Mouse (Mus musculus): ENCODE data around the gene Med11.
"Not testable (repeated sequence)": the region's sequence is repeated elsewhere in the genome, so short reads cannot be mapped to it uniquely, and the experiment has no call there.

Gene Med11

GRCm38 (mm10) chr11:70451797-70452498, at the start of gene Med11:
Med11 (plus strand) TSS chr11:70451919.
- DNase-seq (ENCODE audit: low read depth, low spot score): peak; percentile 96

GRCm38 (mm10) chr11:70403598-70403997, 48.1 kb upstream of the Med11 start:
- DNase-seq (ENCODE audit: low read depth, low spot score): no peak

- DNase-seq (ENCODE audit: low read depth, low spot score): peak; percentile 98
These were observed 42.0 kb upstream of the Med11 start, which contains the start of gene Pelp1 for GRCm38 (mm10) chr11:70409594-70410296. Pelp1 (minus strand) TSS chr11:70410031.

GRCm38 (mm10) chr11:70410297-70410643, 41.4 kb upstream of the Med11 start:
- no peak for DNase-seq (ENCODE audit: low read depth, low spot score)

GRCm38 (mm10) chr11:70412591-70412990, 39.1 kb upstream of the Med11 start:
- DNase-seq (ENCODE audit: low read depth, low spot score): no peak

- DNase-seq (ENCODE audit: low read depth, low spot score): peak; percentile 85
These were observed 37.8 kb upstream of the Med11 start for GRCm38 (mm10) chr11:70413961-70414360.

GRCm38 (mm10) chr11:70418199-70418598, 33.5 kb upstream of the Med11 start:
- no peak for DNase-seq (ENCODE audit: low read depth, low spot score)

- DNase-seq (ENCODE audit: low read depth, low spot score): no peak
These were observed 32.2 kb upstream of the Med11 start for GRCm38 (mm10) chr11:70419486-70419885.

- not testable (repeated sequence) for DNase-seq (ENCODE audit: low read depth, low spot score)
These were observed 25.1 kb upstream of the Med11 start for GRCm38 (mm10) chr11:70426598-70426997.

GRCm38 (mm10) chr11:70431574-70431973, 20.1 kb upstream of the Med11 start:
- DNase-seq (ENCODE audit: low read depth, low spot score): no peak

- DNase-seq (ENCODE audit: low read depth, low spot score): peak; percentile 99
These were observed 19.4 kb upstream of the Med11 start, which contains the start of gene Arrb2 for GRCm38 (mm10) chr11:70432048-70432894. Arrb2 (plus strand) TSS chr11:70432635.

- peak; percentile 30 for DNase-seq (ENCODE audit: low read depth, low spot score)
These were observed 18.7 kb upstream of the Med11 start for GRCm38 (mm10) chr11:70432895-70433568.

- no peak for DNase-seq (ENCODE audit: low read depth, low spot score)
These were observed 18.2 kb upstream of the Med11 start for GRCm38 (mm10) chr11:70433569-70433943.

GRCm38 (mm10) chr11:70433951-70434350, 17.8 kb upstream of the Med11 start:
- no peak for DNase-seq (ENCODE audit: low read depth, low spot score)

- DNase-seq (ENCODE audit: low read depth, low spot score): no peak
These were observed 16.2 kb upstream of the Med11 start for GRCm38 (mm10) chr11:70435476-70435875.

GRCm38 (mm10) chr11:70437426-70437825, 14.3 kb upstream of the Med11 start:
- no peak for DNase-seq (ENCODE audit: low read depth, low spot score)

GRCm38 (mm10) chr11:70438728-70439374, 12.9 kb upstream of the Med11 start:
- DNase-seq (ENCODE audit: low read depth, low spot score): no peak

- DNase-seq (ENCODE audit: low read depth, low spot score): no peak
These were observed 11.1 kb upstream of the Med11 start for GRCm38 (mm10) chr11:70440637-70441036.

GRCm38 (mm10) chr11:70441882-70442281, 9.8 kb upstream of the Med11 start:
- DNase-seq (ENCODE audit: low read depth, low spot score): no peak

- no peak for DNase-seq (ENCODE audit: low read depth, low spot score)
These were observed 7.8 kb upstream of the Med11 start for GRCm38 (mm10) chr11:70443964-70444363.

- no peak for DNase-seq (ENCODE audit: low read depth, low spot score)
These were observed 7.1 kb upstream of the Med11 start for GRCm38 (mm10) chr11:70444667-70445066.

Measured in mesoderm, embryonic 11.5 days (tissue).